Mouse (Mus musculus): ENCODE measurements around the gene Bckdhb.
"Not testable (repeated sequence)": the region's sequence is repeated elsewhere in the genome, so short reads cannot be mapped to it uniquely, and the experiment has no call there.

Gene Bckdhb

DNA sequence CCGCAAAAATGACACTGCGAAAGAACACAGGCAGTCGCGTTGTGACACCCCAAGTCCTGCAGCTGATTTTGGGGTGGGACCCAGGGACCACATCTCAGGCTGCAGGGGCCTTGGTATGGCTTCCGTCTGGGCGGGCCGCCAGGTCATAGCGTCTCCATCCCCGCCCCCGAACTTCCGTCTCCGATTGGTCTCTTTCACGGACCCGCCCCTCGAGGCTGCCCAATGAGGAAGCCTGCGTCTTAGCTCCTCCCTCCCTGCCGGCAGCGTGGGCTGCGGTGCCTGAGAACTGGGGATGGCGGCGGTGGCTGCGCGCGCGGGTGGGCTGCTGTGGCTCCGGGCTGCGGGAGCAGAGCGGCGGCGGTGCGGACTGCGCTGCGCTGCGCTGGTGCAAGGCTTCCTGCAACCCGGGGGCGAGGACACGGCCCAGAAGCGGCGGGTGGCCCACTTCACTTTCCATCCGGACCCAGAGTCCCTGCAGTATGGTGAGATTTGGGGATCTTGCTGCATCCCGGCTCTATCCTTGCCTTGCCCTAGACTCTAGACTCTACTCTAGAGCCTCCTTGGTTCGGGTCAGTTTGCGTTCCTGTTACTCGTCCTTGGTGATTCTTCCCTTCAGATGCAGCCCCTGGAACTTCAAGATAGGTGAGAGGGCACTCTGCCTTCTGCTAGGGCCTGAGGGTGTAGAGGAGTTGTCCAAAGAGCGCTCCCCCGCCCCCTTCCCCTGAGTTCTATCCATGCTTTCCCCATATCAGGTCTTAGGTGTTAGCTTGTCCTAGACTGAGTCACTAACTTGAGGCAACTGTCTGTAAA lies at the start of gene Bckdhb:
Gene Bckdhb, plus strand, starts transcription at position 268 of the 810 bp plus-strand sequence.
- peak; percentile 91 for DNase-seq (ENCODE audit: low spot score)

DNA sequence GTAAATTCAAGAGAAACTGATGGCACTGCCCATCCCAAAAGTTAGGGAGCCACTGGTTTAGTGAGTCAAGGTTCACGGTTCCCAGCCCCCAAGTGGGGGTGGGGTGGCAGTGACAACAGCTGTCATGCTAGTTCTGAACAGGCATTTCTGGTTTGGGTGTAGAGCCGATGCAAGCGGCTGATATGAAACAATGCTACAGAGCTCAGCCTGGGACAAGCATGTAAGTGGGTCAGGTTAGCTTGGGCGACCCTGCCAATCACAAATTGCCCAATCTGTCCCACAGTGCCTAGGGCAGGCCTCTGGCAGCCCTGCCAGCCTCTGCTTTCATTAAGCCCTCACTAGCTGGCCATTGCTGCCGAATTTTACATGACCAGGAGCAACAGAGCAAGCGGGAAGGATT lies 42.8 kb upstream of the Bckdhb start:
- DNase-seq (ENCODE audit: low spot score): peak; percentile 83

DNA sequence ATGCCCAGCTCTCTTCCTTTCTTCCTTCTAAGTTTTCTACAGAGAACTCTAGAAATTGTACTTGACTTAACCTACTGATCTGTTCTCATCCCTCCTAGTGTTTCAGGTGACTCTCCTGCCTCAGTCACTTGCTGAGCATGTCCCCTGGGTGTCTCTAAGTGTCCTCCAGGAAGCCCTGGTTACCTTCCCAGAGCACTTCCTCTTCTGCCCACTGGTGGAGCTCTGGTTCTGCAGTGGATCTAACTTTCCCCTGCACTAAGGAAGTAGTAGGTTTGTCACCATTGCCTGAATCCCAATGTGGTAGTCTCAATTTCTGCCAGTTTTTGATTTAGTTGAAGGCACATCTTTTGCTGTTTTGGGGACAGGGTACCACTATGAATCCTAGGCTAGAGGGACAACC lies 38.8 kb upstream of the Bckdhb start:
- peak; percentile 11 for DNase-seq (ENCODE audit: low spot score)

DNA sequence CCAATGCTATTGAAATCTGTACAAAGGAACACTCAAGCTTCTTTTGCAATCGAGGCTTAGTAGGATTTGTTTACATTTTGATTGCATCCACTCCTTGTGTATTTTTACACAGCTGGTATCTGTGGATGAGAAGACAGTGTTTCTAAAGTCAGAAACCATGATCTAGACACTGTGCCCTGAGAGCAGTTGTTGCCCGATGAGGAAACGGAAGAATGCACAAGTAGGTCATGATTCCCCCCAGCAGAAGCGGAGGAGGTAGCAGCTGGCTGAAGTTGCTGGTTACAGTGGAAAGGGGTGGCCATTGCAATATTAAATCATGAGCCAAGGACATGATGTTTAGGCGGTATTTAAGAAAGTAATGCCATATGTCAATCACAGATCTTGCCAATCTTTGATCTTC lies 36.7 kb upstream of the Bckdhb start:
- peak; percentile 23 for DNase-seq (ENCODE audit: low spot score)

DNA sequence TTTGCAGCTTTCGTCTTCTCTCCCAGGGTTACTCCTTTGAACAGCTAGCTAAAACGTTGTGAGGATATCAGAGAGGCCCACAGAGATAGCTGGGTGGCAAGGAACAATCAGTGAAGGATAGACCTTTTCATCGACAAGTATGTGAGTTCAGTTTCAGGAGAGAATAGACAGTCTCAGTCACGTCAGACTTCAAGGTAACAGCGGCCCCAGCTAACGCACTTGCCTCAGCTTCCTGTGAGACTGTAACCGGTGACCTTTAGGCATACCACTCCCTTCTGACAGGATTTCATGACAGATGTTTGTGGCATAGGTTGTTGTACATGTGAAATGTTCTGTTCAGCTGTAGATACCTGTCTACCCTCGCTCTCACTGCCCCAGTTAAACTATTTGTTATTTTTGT lies 31.9 kb upstream of the Bckdhb start:
- no peak for DNase-seq (ENCODE audit: low spot score)

DNA sequence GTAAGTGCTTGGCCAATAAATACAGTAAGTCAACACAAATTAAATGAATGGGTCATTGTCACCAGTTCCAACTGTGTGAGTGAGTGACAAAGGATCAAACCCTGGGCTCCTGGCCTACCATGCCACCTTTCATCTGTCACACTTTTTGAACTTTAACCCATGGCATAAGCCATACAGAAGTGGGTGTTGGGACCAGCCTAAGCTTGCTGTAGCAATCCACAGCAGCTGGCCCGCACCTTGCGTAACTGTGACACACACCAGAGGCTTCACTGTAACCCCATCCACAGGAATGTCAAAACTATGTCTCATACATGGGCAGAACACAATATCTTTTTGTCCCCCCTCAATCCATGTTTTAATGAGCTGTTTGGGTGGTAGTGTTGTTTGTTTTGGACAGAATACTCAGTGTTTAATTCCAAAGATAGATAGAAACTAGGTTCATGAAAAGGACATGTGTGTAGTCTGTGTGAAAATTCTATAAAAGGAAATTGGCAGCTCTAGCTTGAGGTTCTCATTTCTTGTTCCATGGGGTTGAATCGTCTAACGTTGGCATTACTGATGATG lies 31.1 kb upstream of the Bckdhb start:
- peak; percentile 26 for DNase-seq (ENCODE audit: low spot score)

DNA sequence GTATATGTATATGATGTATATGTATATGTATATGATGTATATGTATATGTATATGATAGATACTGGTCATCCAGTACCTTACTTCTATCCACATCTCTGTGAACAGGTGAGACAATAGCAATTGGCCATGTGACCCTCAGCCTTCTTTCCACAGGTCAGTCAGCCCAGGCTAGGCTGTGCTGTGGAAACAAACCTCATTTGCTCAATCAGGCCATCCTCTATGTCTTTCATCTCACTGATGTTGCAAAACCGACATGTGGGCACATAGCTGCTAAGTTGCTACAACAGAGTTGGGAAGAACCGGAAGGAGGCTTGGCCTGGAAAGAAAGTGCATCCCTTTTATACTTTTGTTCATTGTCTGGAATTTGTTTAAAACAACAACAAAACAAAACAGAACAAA lies 22.9 kb upstream of the Bckdhb start:
- no peak for DNase-seq (ENCODE audit: low spot score)

DNA sequence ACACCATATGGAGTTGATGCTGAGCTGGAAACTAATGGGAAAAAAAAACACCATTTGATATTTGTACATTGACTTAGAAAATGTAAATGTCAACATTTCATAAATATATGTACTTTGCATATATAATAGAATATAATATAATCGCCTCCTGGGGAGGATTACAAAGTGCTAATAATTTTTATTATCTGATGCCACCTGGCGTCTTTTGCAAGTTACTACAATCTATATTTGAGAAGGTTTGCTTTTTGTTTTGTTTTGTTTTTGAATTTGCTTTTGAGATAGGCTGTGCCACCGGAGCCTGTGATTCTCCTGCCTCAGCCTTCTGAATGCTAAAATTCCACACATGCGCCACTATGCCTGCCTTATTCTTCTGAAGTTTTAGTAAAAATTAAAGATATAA lies 19.1 kb upstream of the Bckdhb start:
- DNase-seq (ENCODE audit: low spot score): peak; percentile 48

DNA sequence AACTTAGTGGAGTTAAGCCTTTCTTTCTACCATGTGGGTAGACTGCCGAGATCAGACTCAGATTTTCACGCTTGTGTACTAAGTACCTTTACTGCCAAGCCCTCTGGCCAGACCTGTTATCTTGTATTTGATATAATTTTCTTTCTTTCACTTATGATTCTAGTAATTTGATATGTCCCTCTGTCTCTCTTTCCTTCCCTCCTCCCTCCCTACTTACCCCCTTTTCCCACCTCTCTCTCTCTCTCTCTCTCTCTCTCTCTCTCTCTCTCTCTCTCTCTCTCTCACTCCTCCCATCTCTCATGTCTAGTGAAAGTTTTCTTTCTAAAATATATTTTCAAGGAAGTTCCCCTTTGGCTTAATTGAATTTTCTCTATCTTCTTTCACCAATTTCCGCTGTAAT lies 17.9 kb upstream of the Bckdhb start:
- DNase-seq (ENCODE audit: low spot score): no peak

DNA sequence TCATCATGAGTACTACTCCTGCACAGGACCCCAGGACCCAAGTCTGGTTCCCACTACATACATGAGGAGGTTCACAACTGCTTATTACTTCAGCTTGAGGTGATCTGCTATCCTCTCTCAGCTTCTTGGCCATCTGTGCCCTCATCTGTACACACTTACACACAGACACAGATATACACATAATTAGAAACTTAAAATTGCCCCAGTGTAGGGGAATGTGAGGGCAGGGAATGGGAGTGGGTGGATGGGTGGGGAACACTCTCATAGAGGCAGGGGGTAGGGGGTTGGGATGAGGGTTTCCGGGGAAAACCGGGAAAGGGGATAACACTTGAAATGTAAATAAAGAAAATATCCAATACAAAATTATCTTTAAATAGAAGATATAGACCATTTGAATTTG lies 15.1 kb upstream of the Bckdhb start:
- no peak for DNase-seq (ENCODE audit: low spot score)

DNA sequence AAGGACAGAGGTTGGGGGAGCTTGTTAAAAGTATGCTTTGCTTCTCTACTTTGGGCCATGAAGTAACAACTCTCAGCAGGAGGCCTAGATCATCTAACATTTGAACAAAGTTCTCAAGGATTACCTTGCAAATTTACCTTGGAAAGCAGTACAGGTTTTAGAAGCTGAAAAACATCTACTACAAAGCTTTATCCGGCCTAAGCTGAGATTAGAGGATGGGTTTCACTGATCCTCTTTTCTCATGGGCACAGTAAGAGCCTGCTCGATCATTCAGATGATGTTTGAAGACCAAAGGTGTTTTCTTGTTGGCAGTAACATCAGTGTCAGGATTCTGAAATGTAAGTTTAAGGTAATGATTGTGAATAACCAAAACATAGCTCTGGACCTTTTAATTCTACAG lies 14.0 kb upstream of the Bckdhb start:
- DNase-seq (ENCODE audit: low spot score): no peak

DNA sequence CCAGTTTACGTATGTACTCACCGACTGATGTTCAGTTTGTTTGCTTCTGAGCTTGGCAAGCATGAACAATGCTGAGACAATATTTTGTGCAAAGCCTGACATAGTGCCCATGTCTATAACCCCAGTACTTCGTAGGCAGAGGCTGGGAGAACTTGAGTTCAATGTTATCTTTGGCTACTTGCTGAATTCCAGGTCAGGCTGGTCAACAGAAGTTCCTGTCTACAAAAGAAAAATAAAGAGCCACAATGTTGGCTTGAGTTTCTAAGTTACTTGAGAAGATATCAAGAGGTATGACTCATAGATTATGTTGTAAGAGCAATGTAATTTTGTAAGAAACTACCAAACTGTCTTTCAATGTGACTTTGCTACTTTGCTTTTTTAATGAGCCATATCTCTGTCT lies 2.9 kb upstream of the Bckdhb start:
- peak; percentile 30 for DNase-seq (ENCODE audit: low spot score)

DNA sequence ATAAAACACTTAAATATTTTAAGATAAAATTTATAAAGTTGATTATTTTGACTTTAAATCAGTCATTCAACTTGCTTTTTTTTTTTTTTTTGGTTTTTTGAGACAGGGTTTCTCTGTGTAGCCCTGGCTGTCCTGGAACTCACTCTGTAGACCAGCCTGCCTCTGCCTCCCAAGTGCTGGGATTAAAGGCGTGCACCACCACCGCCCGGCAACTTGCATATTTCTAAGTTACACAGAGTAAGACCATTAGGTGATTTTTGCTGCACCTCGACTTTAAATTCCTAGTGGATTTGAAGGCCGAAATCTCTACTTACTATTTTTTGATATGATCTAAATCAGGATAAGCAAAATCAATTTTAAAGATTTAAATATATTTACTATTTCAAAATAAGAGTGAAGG lies 589 bp upstream of the Bckdhb start:
- DNase-seq (ENCODE audit: low spot score): no peak

DNA sequence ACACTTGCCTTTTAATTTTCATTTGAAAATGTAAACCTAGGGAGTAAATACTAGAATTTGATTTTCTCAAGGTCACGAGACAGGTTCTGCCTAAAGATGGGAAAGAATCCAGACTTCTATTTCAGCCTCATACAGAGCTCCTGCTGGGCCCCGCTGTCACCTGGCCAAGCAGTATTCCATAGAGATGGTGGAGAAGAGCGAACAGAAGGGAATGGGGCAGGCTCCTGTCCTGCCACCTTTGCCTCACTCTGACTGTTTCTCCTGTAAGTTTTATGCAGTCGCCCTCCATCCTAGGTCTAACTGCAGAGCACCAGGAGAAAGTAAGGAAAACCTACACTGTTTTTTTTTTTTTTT lies 720 bp downstream of the Bckdhb start:
- DNase-seq (ENCODE audit: low spot score): no peak

DNA sequence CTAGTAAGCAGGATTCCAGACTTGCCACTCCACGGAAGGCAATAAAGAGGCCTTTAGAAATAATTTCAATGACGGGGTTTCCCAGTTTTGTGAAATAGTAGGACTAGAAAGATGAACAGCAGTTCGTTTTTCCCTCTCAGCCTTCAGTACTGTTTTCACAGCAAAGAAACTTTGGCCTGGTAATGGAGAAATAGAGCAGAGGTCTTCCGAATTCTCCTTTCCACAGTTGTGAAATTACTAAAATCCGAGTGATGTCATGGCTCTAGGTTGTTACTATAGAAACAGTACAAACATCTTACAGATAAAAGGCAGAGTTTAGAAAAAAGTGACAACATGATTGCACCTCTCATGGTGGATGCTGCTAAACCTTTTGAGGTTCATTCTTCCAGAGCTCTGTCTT lies 1.4 kb downstream of the Bckdhb start:
- peak; percentile 60 for DNase-seq (ENCODE audit: low spot score)

DNA sequence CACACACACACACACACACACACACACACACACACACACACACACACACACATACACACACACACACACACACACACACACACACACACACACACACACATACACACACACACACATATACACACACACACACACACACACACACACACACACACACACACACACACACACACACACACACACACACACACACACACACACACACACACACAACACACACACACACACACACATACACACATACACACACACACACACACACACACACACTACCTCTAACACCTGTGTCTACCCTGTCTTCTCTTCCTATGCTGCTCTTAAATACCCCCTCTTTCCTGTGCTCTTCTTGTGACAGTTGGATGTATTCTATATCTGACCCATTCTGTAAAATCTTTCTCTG lies 14.6 kb downstream of the Bckdhb start:
- DNase-seq (ENCODE audit: low spot score): not testable (repeated sequence)

DNA sequence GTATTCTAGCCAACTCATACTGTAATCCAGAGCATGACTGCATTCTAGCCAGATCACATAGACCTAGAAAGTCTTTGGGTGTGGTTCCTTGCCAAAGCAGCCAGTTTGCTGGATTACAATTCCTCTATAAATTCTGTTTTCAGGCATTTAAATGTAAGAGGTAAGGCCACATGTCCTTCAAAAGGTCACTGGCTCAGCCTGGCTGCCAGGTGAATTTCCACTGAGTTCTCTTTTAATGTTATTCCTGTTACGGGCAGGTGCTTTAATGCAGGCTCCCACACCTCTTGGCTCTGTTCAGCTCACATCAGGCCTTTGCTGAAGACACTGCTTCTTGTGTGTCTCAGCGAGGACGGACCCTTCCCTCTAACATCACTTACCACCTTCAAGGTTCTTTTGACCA lies 15.1 kb downstream of the Bckdhb start:
- DNase-seq (ENCODE audit: low spot score): no peak

DNA sequence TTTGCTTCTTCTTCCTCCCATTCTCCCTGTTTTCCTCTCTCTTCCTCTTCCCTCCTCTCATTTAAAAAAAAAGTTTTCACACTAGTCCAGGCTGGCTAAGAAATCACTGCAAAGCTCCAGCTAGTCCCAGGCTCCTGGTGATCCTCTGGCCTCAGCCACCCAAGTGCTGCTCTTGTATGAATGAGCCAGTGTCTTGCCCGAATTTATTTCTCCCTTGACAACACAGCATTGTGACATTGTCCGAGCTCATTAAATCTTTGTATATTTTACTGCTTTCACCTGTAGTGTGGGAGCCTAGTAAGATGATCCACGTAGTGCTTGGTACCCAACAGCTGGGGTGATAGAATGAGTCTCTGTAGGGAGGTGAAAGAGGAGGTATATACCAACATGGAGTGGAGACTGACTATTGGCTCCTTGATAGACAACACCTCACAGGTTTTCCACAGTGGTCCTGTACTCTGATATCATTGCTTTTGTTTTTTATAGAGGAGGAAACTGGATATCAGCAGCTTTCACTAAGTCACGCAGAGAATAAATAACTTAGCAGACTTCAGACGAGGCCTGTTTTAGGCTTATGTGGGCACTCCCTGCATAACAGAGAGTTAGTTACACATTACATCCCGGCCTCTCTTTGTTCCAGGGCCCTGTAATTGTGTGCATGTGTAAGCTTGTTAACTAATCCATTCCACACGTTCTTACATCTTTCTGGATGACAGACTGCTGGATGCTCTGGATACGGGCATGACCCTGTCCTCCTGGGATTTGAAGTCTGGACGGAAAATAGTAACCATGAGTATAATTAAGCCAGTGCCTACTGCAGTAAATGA lies 15.8 kb downstream of the Bckdhb start:
- no peak for DNase-seq (ENCODE audit: low spot score)

DNA sequence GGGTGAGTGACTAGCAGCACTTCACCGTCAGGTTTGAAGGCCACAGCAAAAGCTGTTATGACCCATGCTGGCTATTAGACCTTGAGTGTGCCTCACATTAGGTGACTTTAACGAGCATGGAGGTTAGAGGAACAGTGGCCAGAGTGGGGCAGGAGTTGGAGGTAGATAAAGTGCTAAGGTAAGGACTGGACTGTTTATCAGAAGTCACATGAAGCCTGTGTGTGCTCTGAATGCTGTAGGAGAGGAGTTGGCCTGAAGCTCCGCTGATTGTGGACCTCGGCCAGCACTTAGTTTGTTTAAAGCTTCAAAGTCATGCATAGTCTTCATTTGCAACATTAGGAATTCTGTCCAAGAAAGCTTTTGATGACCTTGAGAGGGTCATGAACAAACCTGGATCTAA lies 26.4 kb downstream of the Bckdhb start:
- DNase-seq (ENCODE audit: low spot score): no peak

DNA sequence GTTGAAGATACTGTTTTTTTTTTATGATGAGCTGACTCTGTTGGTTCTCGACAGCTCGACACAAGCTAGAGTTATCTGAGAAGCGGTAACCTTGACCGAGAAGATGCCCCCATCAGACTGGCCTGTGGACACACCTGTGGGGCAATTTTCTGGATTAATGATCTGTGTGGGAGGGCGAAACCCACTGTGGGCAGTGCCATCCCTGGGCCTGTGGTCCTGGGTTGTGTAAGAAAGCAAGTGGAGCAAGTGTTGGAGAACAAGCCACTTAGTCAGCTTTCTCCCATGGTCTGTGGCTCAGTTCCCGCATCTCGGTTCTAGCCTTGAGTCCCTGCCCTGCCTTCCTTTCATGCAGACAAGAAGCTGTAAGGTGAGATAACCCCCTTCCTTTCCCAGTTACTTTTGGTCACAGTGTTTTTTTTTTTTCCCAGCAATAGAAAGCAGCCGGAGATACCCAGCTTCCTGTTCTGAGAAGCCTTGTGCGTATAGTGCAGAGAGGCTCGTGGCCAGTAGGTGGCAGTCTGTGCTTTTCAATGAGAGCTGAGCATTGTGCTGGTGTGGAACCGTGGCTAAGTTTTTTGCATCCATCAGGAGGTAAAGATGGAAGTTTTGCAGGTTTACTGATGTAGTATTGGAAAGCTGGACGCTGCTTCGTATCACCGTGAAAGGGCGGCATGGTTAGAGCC lies 31.8 kb downstream of the Bckdhb start:
- DNase-seq (ENCODE audit: low spot score): peak; percentile 81

DNA sequence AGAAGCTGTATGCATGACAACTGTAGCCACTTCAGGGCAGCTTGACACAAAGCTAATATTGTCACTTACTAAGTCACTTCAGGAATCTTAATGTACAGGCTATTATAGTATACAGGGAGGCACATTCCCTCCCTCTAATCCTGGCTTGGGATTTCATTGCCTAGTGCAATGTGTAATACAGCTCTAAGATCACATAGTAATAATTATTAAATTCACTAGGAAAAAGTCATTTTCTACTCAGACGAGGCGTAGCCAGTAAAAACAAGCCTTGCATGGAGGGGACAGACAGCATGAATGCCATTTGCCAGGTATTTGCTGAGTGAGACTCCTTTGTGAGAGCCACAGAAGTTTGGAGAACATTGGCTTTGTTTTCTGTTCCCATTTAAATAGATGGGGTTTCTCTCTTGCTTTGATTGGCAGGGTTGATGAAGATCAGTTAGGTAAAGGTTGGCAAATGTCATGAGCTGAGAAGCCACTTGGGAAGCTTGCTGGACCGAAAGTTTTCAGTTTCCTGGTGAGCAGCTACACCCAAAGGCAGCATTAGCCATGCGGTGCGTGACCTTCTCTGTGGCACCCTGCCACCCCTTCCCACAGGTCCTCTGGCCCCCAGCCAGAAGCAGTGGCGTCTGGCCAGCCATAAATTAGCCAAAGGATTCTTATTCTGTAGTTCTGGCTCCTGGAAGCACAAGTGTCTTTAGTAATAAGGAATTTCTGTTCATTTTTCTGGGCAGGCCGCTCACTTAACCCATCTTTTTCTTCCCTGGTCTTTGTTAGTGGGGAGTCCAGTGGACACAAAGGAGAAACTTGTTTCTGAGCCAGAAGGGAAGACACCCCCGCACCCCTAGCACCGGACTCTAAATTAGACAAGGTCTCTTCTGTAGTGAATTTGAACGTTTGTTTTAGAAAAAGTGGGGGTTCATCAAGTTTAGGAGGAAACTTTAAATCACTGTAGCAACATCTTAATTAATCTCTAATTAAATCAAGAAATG lies 37.4 kb downstream of the Bckdhb start:
- DNase-seq (ENCODE audit: low spot score): peak; percentile 81

Measured in adipocyte (in vitro differentiated cells).